Mouse (Mus musculus) fibroblast of lung, adult 2 months (primary cell): ENCODE data around the gene Lrrc27.

Experiments
- DNase-seq: peaks from one replicate; pipeline ENCODE4 v3.0.0-alpha.2; 2011; ENCODE audit warnings: low read depth

Gene Lrrc27

DNA sequence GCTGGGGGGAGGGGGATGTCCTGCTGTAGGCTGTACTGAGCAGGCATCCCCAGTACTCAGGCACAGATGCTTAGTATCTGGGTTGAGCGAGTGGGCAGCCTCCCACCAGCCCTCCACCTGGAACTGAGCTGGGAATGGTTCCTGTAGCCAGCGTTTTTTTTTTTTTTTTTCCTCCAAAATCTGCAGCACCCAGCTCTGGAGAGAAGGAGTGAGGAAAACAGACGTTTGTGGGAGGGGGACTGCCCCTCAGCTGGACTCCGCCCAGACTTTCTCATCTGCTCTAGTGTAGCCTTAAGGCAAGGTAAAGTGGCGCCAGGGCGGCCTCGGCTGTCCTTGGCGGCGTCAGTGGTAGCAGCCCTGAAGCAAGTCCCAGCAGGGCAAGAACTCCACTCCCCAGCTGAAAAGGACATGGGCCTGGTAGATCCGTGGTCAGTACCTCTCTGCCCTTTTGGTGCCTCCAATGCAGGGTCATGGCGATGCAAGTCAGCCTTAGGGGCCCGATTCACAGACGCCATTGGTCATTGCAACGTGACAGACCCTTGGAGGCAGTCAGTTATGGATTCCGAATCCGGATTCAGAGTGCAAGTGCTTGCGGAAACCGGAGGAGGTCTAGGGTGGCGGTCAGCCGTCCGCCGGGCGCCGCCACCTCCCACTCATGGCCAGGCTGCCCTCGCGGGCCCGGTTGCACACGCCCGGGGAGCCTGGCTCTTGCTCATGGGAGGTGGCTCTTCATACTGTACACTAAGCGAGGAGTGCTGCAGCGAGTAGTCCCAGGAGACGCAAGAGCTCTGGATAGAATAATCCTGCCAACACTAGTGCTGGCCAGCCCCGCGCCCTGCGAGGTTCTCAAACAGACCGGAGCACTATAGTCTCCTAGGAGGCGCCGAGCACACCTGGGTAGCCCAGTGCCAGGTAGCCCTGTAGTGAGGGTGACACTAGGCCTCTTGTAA lies 34.4 kb downstream of the Lrrc27 start:
- DNase-seq = no peak

DNA sequence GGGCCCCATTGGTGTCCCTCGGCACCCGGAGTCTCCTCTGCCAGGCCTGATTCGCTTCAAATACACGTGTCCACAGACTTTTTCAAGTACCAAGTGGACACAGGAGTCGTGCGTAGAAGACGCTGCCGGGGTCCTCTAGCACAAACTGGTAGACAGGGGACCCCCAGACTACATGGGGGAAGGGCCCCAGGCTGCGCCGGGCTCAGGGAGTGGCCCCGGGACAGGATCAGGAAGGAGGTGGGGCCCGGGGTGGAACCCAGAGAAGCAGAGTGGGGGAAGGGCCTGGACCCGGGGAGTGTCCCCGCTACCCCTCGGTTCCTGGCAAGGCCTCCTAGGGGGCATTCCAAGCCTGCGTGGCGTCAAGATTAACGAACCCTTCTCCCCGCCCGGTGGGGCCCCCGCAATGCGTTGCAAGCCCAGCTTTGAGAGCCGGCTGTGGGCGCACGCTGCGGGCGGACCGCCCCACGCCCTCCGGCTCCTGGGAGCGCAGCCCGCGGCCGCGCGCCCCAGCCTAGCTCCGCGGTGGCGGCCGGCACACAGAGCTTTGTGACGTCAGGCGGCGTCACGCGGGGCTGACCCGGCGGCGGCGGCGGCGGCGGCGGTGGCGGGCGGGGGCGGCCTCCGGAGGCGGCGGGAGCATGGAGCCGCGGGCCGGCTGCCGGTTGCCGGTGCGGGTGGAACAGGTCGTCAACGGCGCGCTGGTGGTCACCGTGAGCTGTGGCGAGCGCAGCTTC lies 35.3 kb downstream of the Lrrc27 start, which contains the start of gene Pwwp2b:
TSS of gene Pwwp2b (plus strand) at position 602 of the 734 bp plus-strand sequence.
- DNase-seq = no peak

DNA sequence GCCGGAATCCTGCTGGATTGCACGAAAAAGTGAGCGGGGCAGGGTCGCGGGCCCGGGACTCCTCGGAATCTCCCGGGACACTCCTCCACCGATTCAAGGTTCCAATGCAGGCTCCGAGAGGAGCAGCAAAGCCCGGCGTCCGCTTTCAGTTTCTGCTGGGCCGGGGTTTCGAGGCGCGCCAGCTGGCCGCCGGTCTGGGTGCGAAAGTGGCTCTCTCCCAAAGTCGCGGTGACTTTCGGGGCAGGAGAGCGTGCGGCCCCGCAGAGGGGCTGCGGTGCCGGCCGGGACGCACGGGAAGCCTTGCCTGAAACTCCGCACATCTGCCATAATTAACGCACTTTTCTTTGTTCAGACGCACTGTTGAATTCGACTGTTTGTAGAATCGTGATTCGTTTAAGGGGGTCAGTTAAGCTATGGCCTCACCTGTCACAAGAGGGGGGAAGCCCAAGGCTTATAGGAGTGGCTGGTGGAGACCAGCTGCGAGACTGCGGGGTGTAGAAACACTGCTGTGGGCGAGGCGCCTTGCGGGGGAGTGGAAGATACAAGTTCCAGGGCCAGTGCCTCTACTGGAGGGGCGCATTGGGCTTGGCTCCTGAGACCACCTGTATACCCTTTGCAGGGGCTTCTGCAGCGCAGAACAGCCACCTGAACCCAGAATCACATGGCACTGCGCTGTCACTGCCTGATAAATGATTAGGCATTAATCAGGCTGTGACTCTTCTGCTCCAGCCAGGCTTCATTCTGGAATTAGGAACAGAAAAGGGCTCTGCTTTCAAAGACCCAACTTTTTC lies 36.0 kb downstream of the Lrrc27 start:
- no peak for DNase-seq

DNA sequence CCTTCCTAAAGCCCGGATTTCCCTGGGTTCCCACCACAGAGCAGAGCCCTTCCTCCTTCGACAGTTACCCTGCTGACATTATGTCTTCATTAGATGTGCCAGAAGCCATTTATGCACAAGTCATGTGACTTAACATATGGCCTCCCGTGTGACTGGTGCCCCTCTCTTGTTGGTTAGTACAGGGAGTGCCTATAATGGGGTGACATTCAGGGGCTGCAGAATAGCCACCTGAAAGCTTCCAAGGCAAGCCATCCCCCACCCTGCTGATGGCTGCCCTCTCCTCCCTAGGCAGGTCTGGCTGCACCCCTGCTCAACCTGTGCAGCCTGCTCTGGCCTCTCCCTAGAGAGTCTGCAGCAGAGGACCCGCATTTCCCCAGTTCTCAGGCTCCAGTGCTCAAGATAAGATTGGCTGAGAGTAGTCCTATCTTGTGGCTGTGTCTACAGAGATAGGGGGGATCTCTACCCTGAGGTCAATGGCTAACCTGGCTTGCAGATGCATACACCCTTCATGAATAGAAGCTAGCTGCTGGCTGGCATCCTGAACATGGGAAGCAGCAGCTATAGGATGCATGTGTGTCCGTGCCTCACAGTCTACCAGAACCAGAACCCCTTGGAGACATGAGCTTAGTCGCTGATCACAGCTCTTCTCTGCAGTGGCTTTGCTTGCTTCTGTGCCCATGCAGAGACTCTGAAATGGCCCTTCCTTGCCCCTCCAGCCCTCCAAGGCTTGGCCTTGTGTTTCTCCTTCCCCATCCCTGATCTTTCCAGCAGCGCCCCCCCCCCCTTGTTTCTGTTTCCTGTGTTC lies 36.8 kb downstream of the Lrrc27 start:
- no peak for DNase-seq

DNA sequence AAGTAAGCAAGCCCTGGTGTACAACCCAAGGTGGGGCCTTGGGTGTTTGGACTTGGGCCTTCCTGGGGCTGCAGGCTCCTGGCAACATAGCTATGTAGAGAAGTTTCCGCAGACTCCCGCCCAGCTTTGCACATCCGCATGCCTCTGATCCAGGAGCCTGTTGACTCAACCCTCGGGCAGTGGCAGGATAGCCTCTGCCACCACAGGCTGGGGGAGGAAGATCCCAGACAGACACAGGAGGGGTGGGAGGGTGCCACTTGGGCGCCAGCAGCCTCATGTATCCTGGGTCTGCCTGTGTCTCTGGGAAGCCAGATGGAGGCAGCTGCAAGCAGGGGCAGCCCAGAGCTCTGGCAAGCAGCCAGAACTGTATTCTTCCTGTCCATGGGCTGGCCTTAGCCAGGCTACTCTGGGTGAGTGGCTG lies 39.1 kb downstream of the Lrrc27 start:
- no peak for DNase-seq

DNA sequence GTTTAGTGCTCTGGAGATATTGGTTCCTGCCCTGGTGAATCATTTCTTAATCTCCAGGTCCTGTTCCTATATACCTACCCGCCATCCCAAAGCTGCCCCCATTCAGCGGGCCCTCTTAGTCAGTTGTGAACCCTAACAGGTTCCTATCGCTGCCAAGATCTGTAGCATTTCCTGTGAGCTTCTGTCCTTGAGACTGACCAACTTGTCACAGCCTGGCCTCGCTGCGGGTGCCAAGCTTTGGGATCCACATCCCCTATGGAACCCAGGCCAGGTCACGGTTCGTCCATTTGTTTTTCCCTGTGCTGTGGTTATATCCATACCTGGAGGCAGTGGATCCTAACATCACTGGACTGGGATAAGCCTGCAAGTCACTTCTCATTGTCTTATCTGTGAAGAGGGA lies 39.8 kb downstream of the Lrrc27 start:
- DNase-seq = no peak

DNA sequence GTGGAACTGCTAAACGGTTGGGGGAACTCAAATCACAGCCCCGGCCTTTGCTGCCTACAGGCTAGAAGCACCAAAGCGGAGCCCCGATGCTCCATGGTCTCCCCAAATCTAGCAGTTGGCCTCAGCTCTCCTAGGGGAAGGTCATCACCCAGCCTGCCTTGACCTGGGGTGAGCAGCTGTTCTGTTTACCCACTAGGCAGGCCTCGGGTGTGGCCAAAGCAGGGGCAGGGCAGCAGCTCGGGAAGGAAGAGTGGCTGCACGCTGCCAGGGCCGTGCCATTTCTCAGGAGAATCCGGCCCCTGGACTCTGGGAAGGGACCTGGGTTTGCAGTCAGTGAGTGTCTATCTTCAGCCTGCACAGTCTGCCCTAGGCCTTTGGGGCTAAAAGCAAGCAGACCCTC lies 40.2 kb downstream of the Lrrc27 start:
- DNase-seq = no peak

DNA sequence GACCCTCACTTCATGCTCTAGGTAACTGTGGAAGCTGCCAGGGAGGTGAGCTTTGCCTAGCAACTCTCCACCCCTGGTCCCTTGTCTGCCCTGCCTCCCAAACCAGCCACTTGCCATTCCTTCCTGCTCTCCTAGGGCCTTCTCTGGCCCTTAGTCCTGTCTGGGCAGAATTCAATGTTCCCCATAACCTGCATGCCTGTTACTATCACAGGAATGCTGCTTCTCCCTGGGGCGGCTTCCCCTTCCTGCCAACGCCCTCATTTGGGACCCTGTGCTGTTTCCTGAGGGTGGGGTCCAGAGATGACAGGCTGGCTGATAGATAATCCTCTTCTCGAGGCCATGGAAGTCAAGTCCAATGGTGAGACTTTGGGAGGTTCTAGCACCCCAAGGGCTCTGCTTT lies 40.7 kb downstream of the Lrrc27 start:
- DNase-seq = no peak

DNA sequence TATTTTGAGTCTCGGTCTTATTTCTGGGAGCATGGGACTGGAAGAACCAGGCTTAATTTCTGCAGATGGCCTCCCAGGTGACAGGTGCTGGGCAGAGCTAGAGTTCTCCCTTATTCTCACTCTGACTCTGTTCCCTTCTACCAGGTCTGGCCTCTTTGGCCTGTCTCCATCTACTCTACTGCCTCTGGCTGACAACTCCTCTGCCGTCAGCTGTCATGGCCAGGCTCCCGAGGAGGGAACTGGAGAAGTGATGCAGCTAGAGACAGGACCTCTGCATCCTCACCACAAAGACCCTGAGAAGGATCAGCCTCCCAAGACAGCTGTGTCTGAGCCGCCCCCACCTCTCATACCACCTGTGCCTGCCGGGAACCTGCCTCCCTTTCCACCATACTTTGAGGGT lies 41.8 kb downstream of the Lrrc27 start:
- DNase-seq = no peak

DNA sequence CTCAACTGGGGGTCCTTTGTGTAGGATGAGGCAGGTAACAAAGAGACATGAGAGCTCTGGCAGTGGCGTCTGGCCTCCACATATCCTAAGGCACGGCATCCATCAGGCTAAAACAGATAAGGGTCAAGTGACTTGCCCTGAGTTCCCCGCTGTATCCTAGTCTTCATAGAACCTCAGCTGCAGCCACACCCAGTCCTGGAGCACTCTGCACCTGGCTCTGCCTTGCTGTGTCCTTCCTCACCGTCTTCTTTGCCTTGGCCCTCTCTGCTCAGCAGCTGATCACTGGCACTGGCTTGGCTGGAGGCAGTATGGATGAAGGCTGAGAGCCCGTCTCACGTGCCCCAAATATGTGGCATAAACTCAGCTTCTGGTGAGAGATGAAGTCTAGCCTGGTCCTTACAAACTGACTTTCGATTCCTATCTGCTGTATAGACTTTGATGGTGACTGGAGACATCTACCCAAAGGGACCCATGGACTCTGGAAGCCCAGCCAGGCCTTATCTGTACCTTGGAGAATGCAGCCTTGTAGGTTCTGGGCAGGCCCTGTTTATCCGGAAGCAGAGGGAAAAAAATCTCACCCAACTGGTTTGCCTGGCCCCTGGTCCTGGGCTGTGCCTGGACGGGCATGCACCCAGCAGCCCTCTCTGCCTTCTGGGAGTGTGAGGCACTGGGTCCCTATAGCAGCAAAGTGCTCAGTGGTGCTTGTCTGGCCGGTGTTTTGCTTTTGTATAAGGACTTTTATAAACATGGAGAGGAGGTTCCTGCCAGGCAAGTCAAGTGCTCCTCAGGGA lies 45.2 kb downstream of the Lrrc27 start:
- DNase-seq = no peak

DNA sequence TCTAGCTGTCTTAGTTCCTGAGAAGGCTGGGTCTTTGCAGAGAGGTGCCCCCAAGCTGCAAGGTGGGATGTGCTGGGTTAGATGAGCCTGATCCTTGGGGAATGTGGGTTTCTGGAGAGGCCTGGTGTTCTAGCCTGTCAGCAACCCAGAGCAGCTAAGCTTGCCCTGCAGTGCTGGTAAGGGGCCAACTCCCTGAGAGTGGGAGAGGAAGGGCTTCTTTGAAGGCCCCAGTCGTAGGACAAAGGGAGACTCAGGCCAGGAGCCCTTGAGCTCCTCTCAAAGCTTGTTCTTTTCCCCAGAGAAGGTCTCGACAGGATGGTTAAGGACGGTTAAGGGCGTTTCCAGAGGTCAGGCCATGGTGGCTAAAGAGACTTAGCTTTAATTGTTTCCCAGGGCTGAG lies 51.5 kb downstream of the Lrrc27 start:
- DNase-seq = no peak

DNA sequence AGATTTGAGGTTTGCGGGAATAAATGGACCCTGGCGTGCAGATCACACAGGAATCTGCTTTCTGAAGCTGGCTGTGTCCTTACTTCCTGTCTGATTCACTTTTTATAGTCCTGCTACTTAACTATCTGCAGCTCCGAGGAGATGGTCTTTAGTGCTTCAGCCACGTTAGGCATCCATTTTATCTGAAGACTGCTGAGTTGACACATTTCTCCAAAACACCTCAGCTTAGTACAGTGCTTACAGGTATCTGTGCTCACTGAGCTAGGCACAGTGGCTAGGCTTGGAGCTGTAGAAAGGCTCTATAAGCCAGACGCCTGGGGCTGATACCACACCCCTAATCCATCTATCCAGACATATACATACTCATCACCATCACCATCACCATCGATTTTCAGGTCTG lies 52.8 kb downstream of the Lrrc27 start:
- DNase-seq = no peak

DNA sequence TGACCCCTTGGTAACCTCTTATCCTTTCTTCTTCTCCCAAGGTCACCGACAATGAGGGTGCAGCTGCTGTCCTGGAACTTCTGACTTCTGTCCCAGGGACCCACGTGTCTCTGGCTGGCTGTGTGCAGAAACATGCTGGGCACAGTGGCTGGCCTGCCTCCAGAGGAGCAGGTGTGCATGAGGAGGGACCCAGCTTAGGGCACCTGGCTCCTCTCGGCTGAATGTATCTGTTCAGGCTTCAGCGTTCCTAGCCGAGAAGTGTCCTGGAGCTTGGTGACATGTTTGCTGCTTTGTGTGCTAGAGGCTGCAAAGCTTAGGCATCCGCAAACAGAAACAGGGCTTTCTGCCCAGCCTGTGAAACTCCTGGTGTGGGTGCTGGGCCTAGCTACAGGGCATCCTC lies 53.6 kb downstream of the Lrrc27 start:
- DNase-seq = no peak

DNA sequence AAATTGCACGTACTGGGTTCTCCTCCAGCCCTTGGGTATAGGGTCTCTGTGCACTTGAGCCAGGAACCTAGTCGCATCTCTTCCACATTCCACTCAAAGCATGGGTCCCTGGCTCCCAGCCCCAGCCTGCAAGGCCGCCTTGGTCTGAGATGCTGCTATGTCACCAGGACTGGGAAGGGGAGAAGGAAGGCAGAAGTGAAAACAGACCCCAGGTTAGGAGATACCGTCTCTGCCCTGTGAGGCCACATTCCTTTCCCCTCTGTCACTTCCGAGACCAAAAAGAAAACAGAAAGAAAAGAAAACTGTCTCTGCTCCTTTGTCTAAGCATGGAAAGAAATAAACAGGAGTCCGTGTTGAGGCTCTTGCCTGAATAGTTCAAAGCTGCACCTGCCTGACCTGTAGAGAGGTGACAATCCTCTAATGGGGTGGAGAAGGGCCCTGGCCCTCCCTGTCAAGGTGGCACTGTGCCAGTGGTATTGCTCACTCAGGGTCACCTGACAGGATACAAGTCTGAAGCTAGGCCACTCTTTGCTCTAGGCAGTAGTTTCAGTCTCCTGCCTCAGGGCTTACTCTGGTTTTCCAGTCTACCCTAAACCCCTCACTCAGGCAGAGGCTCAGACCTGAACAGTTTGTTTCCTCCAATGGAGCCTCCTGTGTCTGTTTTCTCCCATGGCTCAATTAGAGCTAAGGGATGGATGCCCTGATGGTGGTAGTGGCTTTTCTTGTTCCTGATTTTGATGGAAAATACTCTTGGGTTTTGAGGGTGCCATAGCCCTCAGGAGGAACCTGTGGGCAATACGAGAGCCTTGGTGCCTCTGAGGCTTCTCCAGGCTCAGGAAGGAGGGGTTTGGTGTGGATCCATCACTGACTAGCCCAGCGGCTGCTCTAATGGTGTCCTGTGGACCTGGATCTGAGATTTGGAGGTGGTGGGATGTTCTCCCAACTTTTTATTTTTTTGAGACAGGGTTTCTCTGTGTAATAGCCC lies 54.4 kb downstream of the Lrrc27 start:
- DNase-seq = no peak

DNA sequence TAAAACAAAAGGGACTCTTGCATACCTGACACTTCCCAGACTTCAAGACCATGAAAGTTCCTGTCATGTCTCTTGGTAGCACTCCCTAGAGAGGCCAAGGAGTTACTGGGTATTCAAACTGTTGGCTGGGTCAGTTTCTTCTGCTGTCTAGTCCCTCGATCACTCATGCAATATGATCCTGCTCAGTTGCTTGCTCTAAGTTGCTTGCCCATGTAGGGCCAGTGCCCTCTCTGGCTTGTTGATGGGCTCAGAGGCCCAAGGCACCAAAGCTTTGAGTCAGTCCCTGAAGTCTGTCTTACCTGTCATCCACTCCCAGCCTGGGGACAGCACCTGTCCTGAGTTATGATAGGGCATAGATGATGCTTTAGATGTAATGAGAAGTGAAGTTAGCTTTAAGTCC lies 58.0 kb downstream of the Lrrc27 start:
- no peak for DNase-seq

DNA sequence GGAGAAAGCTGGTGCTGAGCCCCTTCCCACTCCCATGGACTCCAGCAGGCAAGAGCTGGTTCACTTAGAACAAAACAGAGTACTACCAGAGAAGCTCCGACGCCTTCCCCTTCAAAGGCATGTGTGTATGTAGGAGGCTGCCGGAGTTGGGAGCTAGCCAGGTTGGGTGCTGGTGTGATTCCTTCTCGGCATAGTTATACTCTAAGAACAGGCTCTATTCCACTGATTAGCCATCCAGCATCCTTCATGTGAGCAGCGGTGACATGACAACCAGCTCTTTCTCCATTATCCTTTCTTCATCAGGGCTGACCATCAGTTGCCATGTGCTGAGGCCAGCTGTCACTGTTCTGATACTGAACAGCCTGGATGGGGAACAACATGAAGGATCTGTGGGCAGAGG lies 59.1 kb downstream of the Lrrc27 start:
- DNase-seq = no peak

DNA sequence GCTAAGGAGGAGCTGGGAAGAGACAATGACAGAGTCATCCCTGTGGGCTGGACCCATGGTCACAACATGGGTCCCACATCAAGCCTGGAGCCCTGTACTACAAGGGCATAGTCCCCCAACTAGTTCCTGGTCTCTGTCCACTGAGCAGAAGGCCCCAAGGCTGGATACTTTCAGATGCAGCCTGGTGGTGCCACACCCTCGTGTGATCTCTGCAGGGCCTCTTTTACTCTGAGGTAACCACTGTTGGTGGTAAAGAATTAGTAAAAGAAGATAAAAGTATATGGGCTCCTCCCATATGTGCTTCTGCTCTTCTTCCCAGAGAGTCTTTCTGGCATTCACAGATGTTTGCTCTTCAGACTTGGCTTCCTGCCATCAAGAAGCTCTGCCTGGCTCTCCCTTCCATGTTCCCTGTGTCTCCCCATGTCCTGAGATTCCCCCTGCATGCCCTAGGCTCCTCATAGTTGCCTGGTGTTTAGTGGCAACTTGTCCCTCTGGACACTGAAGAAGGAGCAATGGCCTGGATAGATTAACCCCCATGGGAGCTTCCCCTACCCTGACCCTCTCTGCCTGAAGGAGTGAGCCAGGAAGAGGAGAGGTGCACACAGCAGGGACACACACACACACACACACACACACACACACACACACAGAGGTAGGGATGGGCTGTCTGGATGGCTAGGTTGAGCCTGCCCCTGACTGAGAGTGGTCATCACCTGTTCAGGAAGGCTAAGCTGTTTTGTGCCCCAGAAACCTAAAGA lies 60.0 kb downstream of the Lrrc27 start:
- no peak for DNase-seq

DNA sequence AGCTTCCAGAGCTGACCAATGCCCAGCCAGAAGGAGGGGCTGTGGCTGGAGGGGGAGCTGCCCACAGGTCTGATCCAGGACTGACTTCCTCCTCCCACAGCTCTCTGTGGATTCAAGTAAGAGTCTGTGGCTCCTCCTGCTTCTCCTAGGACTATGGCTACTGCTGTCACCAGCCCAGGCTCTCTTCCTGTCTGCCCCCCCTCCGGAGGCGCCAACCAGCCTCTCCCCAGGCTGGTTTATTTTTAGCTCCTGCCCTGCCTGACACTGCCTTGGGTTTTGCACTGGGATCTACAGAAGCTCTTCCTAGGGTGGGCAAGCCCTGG lies 60.6 kb downstream of the Lrrc27 start:
- no peak for DNase-seq

DNA sequence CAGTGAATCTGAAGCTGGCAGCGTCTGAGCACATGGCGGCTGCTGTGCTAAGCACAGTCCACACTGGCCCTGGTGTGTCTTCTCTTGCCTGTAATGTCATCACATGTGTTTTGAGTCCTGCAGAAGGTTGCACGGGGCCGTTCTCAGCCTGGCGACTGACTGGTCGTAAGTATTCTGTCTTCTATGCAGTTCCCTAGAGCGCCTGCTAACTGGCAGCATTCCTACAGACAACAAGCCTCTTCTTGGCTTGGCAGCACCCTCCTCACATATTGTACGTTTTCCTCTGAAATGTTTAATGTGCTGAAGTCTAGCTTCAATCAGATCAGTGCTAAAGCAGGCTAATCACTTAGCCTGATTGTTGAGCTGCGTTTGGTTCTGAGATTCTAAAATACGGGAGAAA lies 62.8 kb downstream of the Lrrc27 start:
- no peak for DNase-seq
